Mouse (Mus musculus) left cerebral cortex, postnatal 10 days (tissue): ENCODE data around the gene Agpat1. TPM values are rescaled to one million over a fixed set of nuclear protein-coding genes. Genes with fewer than 3 reads are reported as not detected.

ENCODE experiments used
- DNase-seq, 2 experiments: peaks; one replicate each; pipeline ENCODE4 v3.0.0; 2021 to 2022; ENCODE audit warnings: low spot score in 2 of 2, mixed read lengths in 1 of 2; ENCODE audit errors: extremely low spot score in 1 of 2
- intact Hi-C: fragments of 180-260 bp; cut with DNase I; formaldehyde crosslinking; loops from one replicate; pipeline ENCODE4 v1.15.1; 2025
- total RNA-seq, 2 experiments: library from RNA; stranded (reverse); gene quantifications; 2 replicates each; pipeline ENCODE4 v1.2.3; 2021

The Agpat1 gene
- 100 to 1,000 TPM; 180 to 182 TPM for total RNA-seq

GRCm38 (mm10) chr17:34604061-34604508, at the start of gene Agpat1:
Gene Agpat1, plus strand, starts transcription at chr17:34604262.
- intact Hi-C loops = no loop called here
- peak; percentile 98 to 99 for DNase-seq

GRCm38 (mm10) chr17:34555483-34555882, 48.6 kb upstream of the Agpat1 start:
- intact Hi-C loops = loop anchor here (5.0 kb wide), 1 partner anchor 113 kb away; no protein-coding TSS in a partner anchor

GRCm38 (mm10) chr17:34556406-34556805, 47.7 kb upstream of the Agpat1 start:
- intact Hi-C loops = loop anchor here (5.0 kb wide), 1 partner anchor 114 kb away; no protein-coding TSS in a partner anchor
- no peak for DNase-seq

More at GRCm38 (mm10) chr17:34555483-34555882, 48.6 kb upstream of the Agpat1 start:
- peak in 1 of 2 experiments; percentile 75 for DNase-seq

GRCm38 (mm10) chr17:34557411-34557810, 46.7 kb upstream of the Agpat1 start:
- intact Hi-C loops = loop anchor here (5.0 kb wide), 1 partner anchor 115 kb away; no protein-coding TSS in a partner anchor
- no peak for DNase-seq

GRCm38 (mm10) chr17:34559116-34559515, 44.9 kb upstream of the Agpat1 start:
- no peak for DNase-seq
- intact Hi-C loops = loop anchor here (5.0 kb wide), 1 partner anchor 117 kb away; no protein-coding TSS in a partner anchor

- intact Hi-C loops = loop anchor here (5.0 kb wide), 1 partner anchor 118 kb away; no protein-coding TSS in a partner anchor
- no peak for DNase-seq
Observed at GRCm38 (mm10) chr17:34559895-34560294, 44.2 kb upstream of the Agpat1 start.

GRCm38 (mm10) chr17:34560438-34560837, 43.6 kb upstream of the Agpat1 start:
- no peak for DNase-seq
- intact Hi-C loops = no loop called here

GRCm38 (mm10) chr17:34561200-34561599, 42.9 kb upstream of the Agpat1 start:
- no peak for DNase-seq
- intact Hi-C loops = no loop called here

GRCm38 (mm10) chr17:34562595-34562994, 41.5 kb upstream of the Agpat1 start:
- intact Hi-C loops = no loop called here

GRCm38 (mm10) chr17:34563354-34563753, 40.7 kb upstream of the Agpat1 start:
- DNase-seq = no peak
- intact Hi-C loops = no loop called here

More at GRCm38 (mm10) chr17:34562595-34562994, 41.5 kb upstream of the Agpat1 start:
- DNase-seq = no peak

GRCm38 (mm10) chr17:34564003-34564421, 40.0 kb upstream of the Agpat1 start, which contains the start of gene Notch4:
Gene Notch4, plus strand, starts transcription at chr17:34564268.
- DNase-seq = peak in 1 of 2 experiments; percentile 73
- intact Hi-C loops = no loop called here

- intact Hi-C loops = no loop called here
- DNase-seq = peak in 1 of 2 experiments; percentile 83
Observed at GRCm38 (mm10) chr17:34564796-34565195, 39.3 kb upstream of the Agpat1 start.

- no peak for DNase-seq
- intact Hi-C loops = no loop called here
Observed at GRCm38 (mm10) chr17:34567311-34567710, 36.8 kb upstream of the Agpat1 start.

- intact Hi-C loops = no loop called here
- DNase-seq = no peak
Observed at GRCm38 (mm10) chr17:34568421-34568820, 35.6 kb upstream of the Agpat1 start.

GRCm38 (mm10) chr17:34569919-34570318, 34.1 kb upstream of the Agpat1 start:
- no peak for DNase-seq
- intact Hi-C loops = no loop called here

GRCm38 (mm10) chr17:34571875-34572274, 32.2 kb upstream of the Agpat1 start:
- no peak for DNase-seq
- intact Hi-C loops = no loop called here

GRCm38 (mm10) chr17:34572361-34572760, 31.7 kb upstream of the Agpat1 start:
- intact Hi-C loops = no loop called here
- DNase-seq = peak in 1 of 2 experiments; percentile 54

- no peak for DNase-seq
- intact Hi-C loops = no loop called here
Observed at GRCm38 (mm10) chr17:34576577-34576976, 27.5 kb upstream of the Agpat1 start.

GRCm38 (mm10) chr17:34578070-34578469, 26.0 kb upstream of the Agpat1 start:
- intact Hi-C loops = no loop called here
- no peak for DNase-seq

- intact Hi-C loops = no loop called here
- no peak for DNase-seq
Observed at GRCm38 (mm10) chr17:34582528-34582927, 21.5 kb upstream of the Agpat1 start.

GRCm38 (mm10) chr17:34583397-34583796, 20.7 kb upstream of the Agpat1 start:
- peak in 1 of 2 experiments; percentile 63 for DNase-seq
- intact Hi-C loops = no loop called here
